Mouse (Mus musculus): ENCODE measurements around the gene Gpr179.

Gpr179 gene

DNA sequence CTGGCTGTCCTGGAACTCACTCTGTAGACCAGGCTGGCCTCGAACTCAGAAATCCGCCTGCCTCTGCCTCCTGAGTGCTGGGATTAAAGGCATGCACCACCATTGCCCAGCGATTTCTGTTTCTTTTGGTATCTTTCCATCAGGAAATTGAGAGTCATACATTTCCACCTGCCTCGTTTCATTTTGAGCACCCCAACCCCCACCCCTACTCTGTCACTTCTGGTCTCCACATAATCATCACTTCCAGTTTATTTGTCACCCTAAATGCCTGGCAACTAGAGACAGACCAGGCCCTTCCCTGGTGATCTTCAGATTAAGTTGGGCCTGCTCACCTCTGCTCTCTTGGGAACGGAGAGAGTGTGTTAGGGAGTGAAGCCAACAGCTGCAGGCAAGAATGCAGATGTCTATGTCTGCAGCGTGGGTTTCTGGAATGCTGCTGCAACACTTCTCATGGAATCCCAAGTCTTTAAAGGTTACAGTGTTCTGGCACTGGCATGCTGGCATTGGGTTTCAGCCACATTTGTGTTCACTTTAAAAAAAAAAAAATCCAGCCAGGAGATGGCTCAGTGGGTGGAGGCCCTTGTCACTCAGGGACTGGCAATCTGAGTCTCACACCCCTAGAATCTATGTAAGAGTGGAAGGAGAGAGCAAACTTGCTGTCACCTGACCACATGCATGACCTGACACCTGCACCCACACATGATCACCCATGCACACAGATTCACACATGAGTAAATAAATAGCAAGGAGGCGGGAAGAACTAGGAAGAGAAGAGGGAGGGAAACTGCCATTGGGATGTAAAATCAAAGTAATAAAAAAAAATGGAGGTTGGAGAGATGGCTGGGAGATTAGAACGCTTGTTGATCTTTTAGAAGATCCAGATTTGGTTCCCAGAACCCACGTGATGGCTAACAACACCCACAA, 65.8 kb downstream of the Gpr179 start:
- DNase-seq: no peak

GRCm38 (mm10) chr11:97284854-97285253, 67.0 kb downstream of the Gpr179 start:
- DNase-seq: no peak

DNA sequence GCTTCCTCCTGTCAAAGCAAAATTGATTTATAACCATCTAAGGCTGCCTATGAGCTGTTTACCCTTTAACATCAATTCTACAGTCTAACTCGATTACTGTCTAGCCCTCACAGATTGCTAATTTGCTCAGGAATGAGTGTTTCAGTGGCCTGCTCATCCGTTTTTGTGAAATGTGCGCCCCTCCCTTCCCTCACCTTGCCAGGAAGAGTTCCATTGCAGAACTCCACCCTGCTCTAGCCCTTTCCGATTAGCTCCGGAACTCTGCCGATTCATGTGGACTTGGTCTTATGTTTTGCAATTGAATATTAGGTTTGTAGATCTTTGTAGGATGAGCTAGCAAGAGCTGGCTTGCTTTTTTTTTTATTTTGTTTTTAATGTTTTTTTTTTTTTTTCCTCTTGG, 69.7 kb downstream of the Gpr179 start:
- DNase-seq: no peak
